Mouse (Mus musculus) lung, adult 2 months (tissue): ENCODE results near the gene Esd. TPM values are rescaled to one million over a fixed set of nuclear protein-coding genes. Genes with fewer than 3 reads are reported as not detected.

ENCODE experiments used
- DNase-seq: peaks from one replicate; pipeline ENCODE4 v3.0.0; 2022
- H3K4me1 ChIP-seq: fragments of 200-500 bp; 2 replicates; pipeline ENCODE4 v1.6.1; 2011; ENCODE audit warnings: low read length; ENCODE audit not compliant: control insufficient read depth, insufficient read depth
- H3K4me3 ChIP-seq: fragments of 200-500 bp; replicated peaks from 2 replicates; pipeline ENCODE3; 2011; ENCODE audit warnings: low read depth, mild to moderate bottlenecking, control low read depth, low read length; ENCODE audit errors: extremely low read depth
- CTCF ChIP-seq: fragments of 200-500 bp; IDR thresholded peaks from 2 replicates; pipeline ENCODE4 v1.5.1; 2011; ENCODE audit warnings: mild to moderate bottlenecking, low read length, control low read depth; ENCODE audit not compliant: insufficient read depth
- POLR2A ChIP-seq: fragments of 200-500 bp; IDR thresholded peaks from 2 replicates; pipeline ENCODE4 v1.6.1; 2011; ENCODE audit warnings: low read depth, mild to moderate bottlenecking, control low read depth, low read length, borderline replicate concordance; ENCODE audit errors: extremely low read depth
- WGBS: fragments of 180-500 bp; shearing (Covaris S2); methylation state at CpG from one replicate; pipeline ENCODE4 v1.1.7; 2018; 5-methylcytosine and 5-hydroxymethylcytosine counted together
- polyA plus RNA-seq: library from polyadenylated mRNA; depleted of rRNA; stranded (reverse); fragments of >200 nt; gene quantifications from 2 replicates; pipeline ENCODE4 v1.2.3, GENCODE M21; 2012; rRNA removed

Esd gene
- 21.7 and 49.7 TPM in 2 replicates for polyA plus RNA-seq

- TF ChIP-seq CTCF = no peak
- TF ChIP-seq POLR2A = peak; percentile 75; the same call in 1 of the 2 replicates
- Histone ChIP-seq H3K4me3 (peak within 1 kb of the TSS; percentile 97), H3K4me1 (peaks cover 2% of the 10 kb centered on the region; the same call in 1 of the 2 replicates)
- WGBS = under 1% methylated on average over 52 of the region's 53 CpGs
- DNase-seq = peak; percentile 97
These were observed at the start of gene Esd for GRCm38 (mm10) chr14:74732079-74732783. Gene Esd, plus strand, starts transcription at chr14:74732297.

GRCm38 (mm10) chr14:74684298-74684978 is 47.7 kb upstream of the Esd start:
- DNase-seq = no peak
- Histone ChIP-seq H3K4me1 (no peaks in the 10 kb centered on the region), H3K4me3 (no peak overlapping the region)
- WGBS = 71% methylated on average over 5 of the region's 5 CpGs
- TF ChIP-seq POLR2A (no peak), CTCF (no peak)

- Histone ChIP-seq H3K4me1 (no peaks in the 10 kb centered on the region), H3K4me3 (no peak overlapping the region)
- 93% methylated on average over 2 of the region's 2 CpGs for WGBS
- TF ChIP-seq CTCF (no peak), POLR2A (no peak)
- no peak for DNase-seq
These were observed 40.1 kb upstream of the Esd start for GRCm38 (mm10) chr14:74691963-74692362.

GRCm38 (mm10) chr14:74696766-74697165 is 35.3 kb upstream of the Esd start:
- Histone ChIP-seq H3K4me3 (no peak overlapping the region), H3K4me1 (no peaks in the 10 kb centered on the region)
- no peak for DNase-seq
- 36% methylated on average over 4 of the region's 4 CpGs for WGBS
- TF ChIP-seq CTCF = no peak
- TF ChIP-seq POLR2A = no peak

- no peak for TF ChIP-seq CTCF
- no peaks in the 10 kb centered on the region for H3K4me1 ChIP-seq
- DNase-seq = no peak
- no peak overlapping the region for H3K4me3 ChIP-seq
These were observed 34.7 kb upstream of the Esd start for GRCm38 (mm10) chr14:74697432-74697831.

GRCm38 (mm10) chr14:74699241-74699640 is 32.9 kb upstream of the Esd start:
- Histone ChIP-seq H3K4me1 (no peaks in the 10 kb centered on the region), H3K4me3 (no peak overlapping the region)
- no peak for DNase-seq
- 87% methylated on average over 3 of the region's 3 CpGs for WGBS
- TF ChIP-seq CTCF (no peak), POLR2A (no peak)

GRCm38 (mm10) chr14:74703930-74704329 is 28.2 kb upstream of the Esd start:
- no peak for DNase-seq
- no peak overlapping the region for H3K4me3 ChIP-seq
- WGBS = 43% methylated on average over 6 of the region's 6 CpGs
- H3K4me1 ChIP-seq = no peaks in the 10 kb centered on the region
- TF ChIP-seq CTCF (no peak), POLR2A (no peak)

GRCm38 (mm10) chr14:74709054-74709453 is 23.0 kb upstream of the Esd start:
- Histone ChIP-seq H3K4me3 (no peak overlapping the region), H3K4me1 (no peaks in the 10 kb centered on the region)
- no peak for DNase-seq
- WGBS = 16% methylated on average over 3 of the region's 3 CpGs
- TF ChIP-seq CTCF (no peak), POLR2A (no peak)

GRCm38 (mm10) chr14:74723541-74723940 is 8.6 kb upstream of the Esd start:
- TF ChIP-seq POLR2A (no peak), CTCF (no peak)
- H3K4me3 ChIP-seq = no peak overlapping the region
- 67% methylated on average over 3 of the region's 3 CpGs for WGBS
- H3K4me1 ChIP-seq = no peaks in the 10 kb centered on the region
- no peak for DNase-seq
